Mouse (Mus musculus) lung, adult 2 months (tissue): Measurements from ENCODE around the gene Acod1. TPM values are rescaled to one million over a fixed set of nuclear protein-coding genes. Genes with fewer than 3 reads are reported as not detected.

Source experiments
- DNase-seq: peaks from one replicate; pipeline ENCODE4 v3.0.0; 2022
- H3K4me1 ChIP-seq: fragments of 200-500 bp; 2 replicates; pipeline ENCODE4 v1.6.1; 2011; ENCODE audit warnings: low read length; ENCODE audit not compliant: control insufficient read depth, insufficient read depth
- H3K4me3 ChIP-seq: fragments of 200-500 bp; replicated peaks from 2 replicates; pipeline ENCODE3; 2011; ENCODE audit warnings: low read depth, mild to moderate bottlenecking, control low read depth, low read length; ENCODE audit errors: extremely low read depth
- CTCF ChIP-seq: fragments of 200-500 bp; IDR thresholded peaks from 2 replicates; pipeline ENCODE4 v1.5.1; 2011; ENCODE audit warnings: mild to moderate bottlenecking, low read length, control low read depth; ENCODE audit not compliant: insufficient read depth
- POLR2A ChIP-seq: fragments of 200-500 bp; IDR thresholded peaks from 2 replicates; pipeline ENCODE4 v1.6.1; 2011; ENCODE audit warnings: low read depth, mild to moderate bottlenecking, control low read depth, low read length, borderline replicate concordance; ENCODE audit errors: extremely low read depth
- WGBS: fragments of 180-500 bp; shearing (Covaris S2); methylation state at CpG from one replicate; pipeline ENCODE4 v1.1.7; 2018; 5-methylcytosine and 5-hydroxymethylcytosine counted together
- polyA plus RNA-seq: library from polyadenylated mRNA; depleted of rRNA; stranded (reverse); fragments of >200 nt; gene quantifications from 2 replicates; pipeline ENCODE4 v1.2.3, GENCODE M21; 2012; rRNA removed

The Acod1 gene
- polyA plus RNA-seq: 0.03 and 0.15 TPM in 2 replicates

GRCm38 (mm10) chr14:103046677-103047076 lies at the start of gene Acod1:
TSS of gene Acod1 (plus strand) at chr14:103046977.
- Histone ChIP-seq H3K4me1 (no peaks in the 10 kb centered on the region), H3K4me3 (no peak within 1 kb of the TSS)
- WGBS: 68% methylated on average over 2 of the region's 2 CpGs
- TF ChIP-seq POLR2A (no peak), CTCF (no peak)
- no peak for DNase-seq

- WGBS: 81% methylated on average over 4 of the region's 4 CpGs
- H3K4me1 ChIP-seq: no peaks in the 10 kb centered on the region
- no peak overlapping the region for H3K4me3 ChIP-seq
- TF ChIP-seq POLR2A (no peak), CTCF (no peak)
- no peak for DNase-seq
These were observed 39.0 kb upstream of the Acod1 start for GRCm38 (mm10) chr14:103007737-103008136.

- no peak for DNase-seq
- WGBS: 19% methylated on average over 5 of the region's 5 CpGs
- no peaks in the 10 kb centered on the region for H3K4me1 ChIP-seq
- TF ChIP-seq POLR2A: no peak
- peak; percentile 82 for TF ChIP-seq CTCF
- no peak overlapping the region for H3K4me3 ChIP-seq
These were observed 35.0 kb upstream of the Acod1 start for GRCm38 (mm10) chr14:103011782-103012181.

GRCm38 (mm10) chr14:103012563-103013150 lies 34.1 kb upstream of the Acod1 start:
- no peak overlapping the region for H3K4me3 ChIP-seq
- 14% methylated on average over 4 of the region's 4 CpGs for WGBS

DNA sequence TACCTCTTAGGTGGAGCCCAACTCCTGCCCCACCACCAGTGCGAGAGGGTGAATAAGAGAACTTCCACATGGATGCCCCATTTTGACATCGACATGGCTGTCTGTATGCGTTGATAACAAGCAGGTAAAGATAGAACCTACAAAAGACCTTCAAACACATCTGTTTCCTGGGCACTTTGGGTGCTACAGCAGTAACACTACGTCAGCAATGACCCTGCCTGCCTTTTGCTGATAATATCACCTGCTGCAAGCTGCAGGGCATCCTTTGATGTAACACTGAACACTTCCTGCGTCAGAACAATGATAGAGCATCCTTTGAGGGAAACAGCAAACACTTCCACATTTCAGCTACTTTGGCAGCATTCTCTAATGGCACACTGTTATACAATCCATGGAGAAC lies 29.8 kb upstream of the Acod1 start:
- 48% methylated on average over 5 of the region's 5 CpGs for WGBS
- no peak overlapping the region for H3K4me3 ChIP-seq
- TF ChIP-seq CTCF: no peak
- TF ChIP-seq POLR2A: no peak
- no peaks in the 10 kb centered on the region for H3K4me1 ChIP-seq
- DNase-seq: no peak

More at GRCm38 (mm10) chr14:103012563-103013150, 34.1 kb upstream of the Acod1 start:
- DNase-seq: peak; percentile 41
- no peak for TF ChIP-seq POLR2A
- peak; percentile 88 for TF ChIP-seq CTCF
- no peaks in the 10 kb centered on the region for H3K4me1 ChIP-seq

DNA sequence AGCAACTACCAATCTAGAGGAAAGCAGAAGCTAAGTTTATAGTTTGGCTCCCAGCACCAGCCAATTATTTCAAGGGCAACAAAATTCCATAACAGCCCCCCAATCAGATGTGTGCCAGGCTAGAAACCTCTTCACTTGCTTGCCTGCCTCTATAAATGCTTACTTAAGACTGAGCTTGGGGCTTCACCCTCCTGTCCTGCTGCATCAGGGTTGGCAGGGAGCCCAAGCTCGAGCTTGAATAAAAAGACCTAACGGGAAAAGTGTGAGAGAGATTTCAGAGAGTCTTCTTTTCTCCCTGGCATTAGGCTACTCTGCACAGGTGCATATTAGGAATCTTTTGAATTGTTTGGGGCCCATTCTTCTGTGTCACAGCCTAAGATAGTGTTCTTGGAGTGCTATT lies 26.7 kb upstream of the Acod1 start:
- Histone ChIP-seq H3K4me1 (no peaks in the 10 kb centered on the region), H3K4me3 (no peak overlapping the region)
- no peak for DNase-seq
- 29% methylated on average over 2 of the region's 2 CpGs for WGBS
- TF ChIP-seq CTCF: no peak
- no peak for TF ChIP-seq POLR2A

GRCm38 (mm10) chr14:103029203-103029602 lies 17.6 kb upstream of the Acod1 start:
- H3K4me1 ChIP-seq: no peaks in the 10 kb centered on the region
- no peak for DNase-seq
- WGBS: 81% methylated on average over 2 of the region's 2 CpGs
- H3K4me3 ChIP-seq: no peak overlapping the region
- TF ChIP-seq CTCF (no peak), POLR2A (no peak)

DNA sequence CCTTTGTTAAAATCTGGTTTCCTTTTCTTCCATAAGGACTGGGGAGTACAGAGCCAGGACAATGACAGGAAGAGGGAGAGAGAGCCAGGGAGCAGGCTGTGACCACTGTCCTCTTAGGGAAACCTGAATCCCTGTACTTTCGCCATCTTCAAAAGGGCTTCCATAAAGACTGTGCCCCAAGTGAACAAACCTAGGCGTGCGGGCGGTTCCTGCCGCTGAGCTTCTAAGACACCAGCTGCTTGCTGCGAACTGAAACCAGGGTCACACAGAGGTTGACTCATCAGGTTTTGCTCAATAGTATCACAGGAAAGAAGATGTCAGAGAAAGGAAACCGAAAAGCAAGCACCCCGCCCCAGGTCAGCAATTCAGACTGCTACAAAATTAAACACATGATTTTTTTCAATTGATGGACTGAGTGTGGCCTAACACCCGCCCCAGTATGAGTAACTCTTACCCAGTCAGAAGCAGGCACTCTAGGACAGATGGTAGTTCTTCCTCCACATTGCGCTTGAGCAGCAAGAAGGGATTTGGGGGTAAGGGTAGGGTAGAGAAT lies 13.4 kb upstream of the Acod1 start:
- DNase-seq: no peak
- H3K4me1 ChIP-seq: no peaks in the 10 kb centered on the region
- no peak for TF ChIP-seq POLR2A
- no peak for TF ChIP-seq CTCF
- no peak overlapping the region for H3K4me3 ChIP-seq
- WGBS: 23% methylated on average over 10 of the region's 10 CpGs

- TF ChIP-seq POLR2A (no peak), CTCF (no peak)
- Histone ChIP-seq H3K4me1 (no peaks in the 10 kb centered on the region), H3K4me3 (no peak overlapping the region)
- WGBS: 78% methylated on average over 9 of the region's 9 CpGs
- no peak for DNase-seq
These were observed 12.7 kb upstream of the Acod1 start for GRCm38 (mm10) chr14:103034076-103034475.

DNA sequence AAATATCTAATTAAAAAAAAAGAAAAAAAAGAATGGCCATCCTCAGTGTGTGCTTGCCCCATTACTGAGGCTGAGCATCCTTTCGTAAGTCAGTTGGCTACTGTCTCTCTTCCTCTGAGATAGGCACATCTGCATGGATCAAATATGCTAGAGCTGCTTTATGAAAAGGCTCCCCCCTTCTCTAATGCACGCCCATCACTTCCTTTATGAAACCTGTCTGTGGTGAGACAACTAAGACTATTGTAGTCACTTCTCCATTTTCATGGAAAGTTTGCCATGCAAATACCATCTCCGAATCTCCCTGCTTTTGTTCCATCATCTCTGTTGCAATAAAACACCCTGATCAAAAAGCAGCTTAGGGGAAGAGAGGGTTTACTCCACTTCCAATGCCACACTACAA lies 9.8 kb upstream of the Acod1 start:
- TF ChIP-seq CTCF: no peak
- no peak for TF ChIP-seq POLR2A
- DNase-seq: no peak
- H3K4me1 ChIP-seq: no peaks in the 10 kb centered on the region
- no peak overlapping the region for H3K4me3 ChIP-seq
- WGBS: 77% methylated on average over 3 of the region's 3 CpGs

- Histone ChIP-seq H3K4me1 (no peaks in the 10 kb centered on the region), H3K4me3 (no peak overlapping the region)
- TF ChIP-seq POLR2A: no peak
- TF ChIP-seq CTCF: no peak
- WGBS: 58% methylated on average over 11 of the region's 11 CpGs
- DNase-seq: no peak
These were observed 1.7 kb downstream of the Acod1 start for GRCm38 (mm10) chr14:103048292-103049086.
